Mouse (Mus musculus) frontal cortex, postnatal 10 days (tissue): ENCODE measurements at regions not wholly inside any gene's neighbourhood (a gene's known extent, or its start where the extent isn't known, plus 50 kb on each side); places are given as distances from the start of the nearest gene placed in this dataset.

Source experiments
- DNase-seq, 2 experiments: peaks; one replicate each; pipeline ENCODE4 v3.0.0; 2022; ENCODE audit warnings: low spot score in 2 of 2, mixed read lengths in 1 of 2

DNA sequence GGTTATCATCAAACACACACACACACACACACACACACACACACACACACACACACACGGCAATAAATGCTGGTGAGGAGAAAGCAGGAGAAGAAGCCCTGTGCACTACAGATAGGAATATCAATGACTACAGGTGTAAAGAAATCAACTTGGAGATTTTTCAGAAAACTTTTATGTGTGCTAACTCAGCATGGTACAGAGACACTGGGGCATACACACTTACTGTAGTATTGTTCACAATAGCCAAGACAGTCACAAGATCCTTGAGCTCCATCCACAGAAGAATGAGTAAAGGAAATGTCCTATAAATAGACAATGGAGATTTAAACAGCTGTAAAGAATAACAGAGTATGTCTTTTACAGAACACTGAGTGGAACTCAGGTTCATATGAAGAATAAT lies 182.4 kb downstream of the Tm2d1 start:
- DNase-seq = no peak

DNA sequence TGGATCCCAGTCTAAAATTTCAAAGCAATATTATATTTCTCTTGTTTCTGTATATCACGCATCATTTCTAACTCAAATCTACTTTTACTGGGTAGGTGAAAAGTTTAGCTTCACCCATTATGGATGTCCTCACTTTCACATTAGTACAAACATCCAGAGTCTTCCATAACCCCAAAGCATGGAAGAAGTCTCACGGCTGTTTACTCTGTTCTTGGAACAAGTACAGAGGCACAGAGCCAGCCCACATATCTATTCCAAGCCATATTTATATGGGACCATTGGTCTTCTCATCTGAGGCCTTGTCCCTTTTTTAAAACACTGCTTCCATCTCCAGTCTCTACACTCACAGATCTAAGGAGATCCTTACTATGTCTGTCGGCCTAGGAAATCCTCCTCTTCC lies 192.8 kb downstream of the Tm2d1 start:
- DNase-seq = no peak

DNA sequence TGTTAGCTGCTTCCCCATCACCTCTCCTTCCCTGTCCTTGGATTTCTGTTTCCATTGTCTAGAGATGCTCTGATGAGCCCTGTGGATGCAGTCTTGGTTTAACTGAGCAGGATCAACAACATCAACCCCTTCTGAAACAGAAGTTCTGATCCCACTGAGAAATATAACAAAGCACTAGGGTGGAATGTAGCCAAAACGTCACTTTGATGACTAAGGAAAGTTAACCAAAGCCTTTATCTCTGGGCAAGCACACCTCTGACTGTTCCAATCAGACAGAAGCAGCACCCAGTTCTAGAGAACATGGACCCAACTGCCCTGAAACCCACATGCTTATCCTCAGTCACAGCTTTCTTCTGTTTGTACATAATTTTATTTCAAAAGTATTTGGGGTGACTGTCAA lies 193.2 kb downstream of the Tm2d1 start:
- no peak for DNase-seq

DNA sequence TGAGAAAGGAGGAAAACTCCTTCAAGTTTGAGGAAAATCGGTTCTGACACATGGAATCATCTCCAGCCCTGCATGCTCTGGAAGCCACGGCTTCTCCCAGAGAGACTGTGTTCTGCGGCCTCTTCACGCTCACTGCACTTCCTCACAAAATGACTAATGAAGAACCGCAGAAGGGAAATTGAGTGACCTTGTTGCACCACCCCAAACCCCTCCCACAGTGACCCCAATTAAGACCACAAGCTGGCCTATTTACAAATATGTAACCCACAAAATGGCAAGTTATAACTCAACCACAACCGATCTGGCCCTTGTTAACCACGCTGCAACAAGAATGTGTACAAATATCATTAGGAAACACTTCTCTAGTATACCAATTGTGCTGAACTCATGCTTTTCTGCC lies 194.2 kb downstream of the Tm2d1 start:
- no peak for DNase-seq

DNA sequence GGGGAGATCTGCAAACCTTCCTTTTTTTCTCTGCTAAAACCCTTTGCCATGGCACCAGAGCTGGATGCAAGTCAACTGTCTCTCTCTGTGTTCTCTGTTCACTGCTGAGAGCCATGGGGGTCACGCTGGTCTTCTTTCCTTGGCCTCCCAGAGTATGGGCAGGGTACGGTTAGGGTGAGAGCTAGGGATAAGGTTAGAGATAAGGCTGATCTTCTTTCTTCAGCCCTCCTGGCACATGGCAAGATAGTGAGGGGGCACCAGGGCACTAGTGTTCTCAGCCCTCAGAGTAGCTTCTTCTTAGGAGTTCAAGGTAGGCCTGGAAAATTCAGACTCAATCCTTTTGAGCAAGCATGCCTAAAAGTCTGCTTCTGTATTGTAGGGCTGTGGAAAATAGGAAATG lies 196.1 kb downstream of the Tm2d1 start:
- no peak for DNase-seq

DNA sequence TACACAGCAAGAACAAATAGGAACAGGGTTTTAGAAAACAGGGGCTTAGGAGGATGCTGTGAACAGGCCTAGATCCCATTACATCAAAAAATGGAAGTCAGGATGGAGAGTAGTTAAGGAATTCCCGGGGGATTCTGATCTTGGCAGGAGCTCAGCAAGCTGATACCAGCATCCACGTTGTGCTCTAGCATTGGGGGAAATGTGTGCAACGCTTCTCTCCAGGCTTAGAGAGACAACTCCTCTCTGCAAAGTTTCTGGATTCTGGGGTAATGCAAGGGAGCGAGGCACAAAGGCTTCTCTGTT lies 201.1 kb downstream of the Tm2d1 start:
- no peak for DNase-seq

DNA sequence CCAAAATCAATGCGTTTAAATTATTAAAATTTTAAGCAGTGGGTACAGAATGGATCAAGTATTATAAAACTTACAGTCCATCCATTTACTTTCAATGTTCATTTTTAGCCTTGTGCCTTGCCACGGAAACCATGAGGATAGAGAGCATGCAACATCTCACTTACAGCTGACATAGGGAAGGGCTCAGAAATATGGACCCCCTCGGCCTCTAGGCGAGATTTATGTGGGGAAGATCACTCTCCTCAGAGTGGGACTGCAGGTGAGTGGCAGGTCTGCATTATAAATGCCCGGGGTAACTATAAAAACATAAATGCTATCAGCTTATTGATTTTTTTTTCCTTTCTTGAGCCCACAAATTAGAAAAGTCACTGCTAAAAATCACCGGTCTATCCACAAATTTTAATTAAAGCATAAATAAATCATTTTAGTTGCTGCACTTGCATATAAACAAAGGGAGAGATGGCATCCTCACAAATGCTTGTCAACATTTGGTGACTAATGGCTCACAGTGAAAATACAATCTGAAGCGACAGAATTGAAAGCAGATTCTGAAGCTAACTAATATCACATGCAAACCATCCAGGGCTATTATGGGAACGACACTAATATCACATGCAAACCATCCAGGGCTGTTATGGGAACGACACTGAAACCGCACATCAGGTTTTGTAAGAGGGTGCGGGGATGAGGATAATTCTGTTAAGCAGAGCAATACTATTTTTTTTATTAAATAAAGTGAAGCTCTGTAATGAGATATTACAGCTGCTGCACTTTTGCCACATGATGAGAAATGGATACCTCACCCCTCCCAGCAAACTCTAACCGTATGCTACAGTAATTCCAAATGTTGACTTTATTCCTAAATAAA lies 201.7 kb downstream of the Tm2d1 start:
- no peak for DNase-seq

DNA sequence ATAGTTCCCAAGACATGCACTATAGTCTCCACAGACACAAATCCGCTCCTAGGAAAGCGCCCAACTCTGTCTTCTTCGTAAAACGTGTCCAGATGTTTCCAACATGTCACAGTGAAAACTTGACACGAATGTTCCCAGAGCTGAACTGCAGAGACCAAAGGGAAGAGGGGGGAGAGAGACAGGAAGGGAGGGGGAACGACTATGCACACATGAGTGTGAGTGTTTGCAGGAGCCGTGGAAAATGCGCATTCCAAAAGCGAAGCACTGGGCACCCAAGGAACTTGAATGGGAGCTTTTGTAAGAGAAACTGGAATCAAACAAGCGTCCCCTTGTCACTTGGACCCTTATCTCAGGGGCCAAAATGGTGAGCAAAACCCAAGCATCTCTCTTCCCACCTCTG lies 202.8 kb downstream of the Tm2d1 start:
- DNase-seq = no peak
